Mouse (Mus musculus) spleen, postnatal 10 days (tissue): ENCODE results near the gene Uri1.
A peak's percentile ranks its signal among the peaks of the same experiment; 100 is the strongest.

Experiments
- DNase-seq, 2 experiments: peaks; one replicate each; pipeline ENCODE4 v3.0.0; 2021 to 2022; ENCODE audit warnings: low spot score in 2 of 2

Gene Uri1

GRCm38 (mm10) chr7:38015356-38015755, 8.0 kb downstream of the Uri1 start:
- DNase-seq = no peak

- DNase-seq = no peak
Measured at GRCm38 (mm10) chr7:38013946-38014345, 9.4 kb downstream of the Uri1 start.

DNA sequence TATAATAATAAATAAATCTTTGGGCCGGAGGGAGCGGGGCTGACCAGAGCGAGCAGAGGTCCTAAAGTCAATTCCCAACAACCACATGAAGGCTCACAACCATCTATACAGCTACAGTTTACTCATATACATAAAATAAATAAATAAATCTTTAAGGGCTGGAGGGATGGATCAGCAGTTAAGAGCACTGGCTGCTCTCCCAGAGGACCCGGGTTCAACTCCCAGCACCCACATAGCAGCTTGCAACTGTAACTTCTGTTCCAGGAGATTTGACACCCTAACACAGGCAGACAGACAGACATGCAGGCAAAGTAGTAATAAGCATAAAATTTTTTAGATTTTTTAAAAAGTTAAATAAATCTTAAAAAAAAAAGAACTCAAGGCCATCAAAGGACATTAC, 10.5 kb downstream of the Uri1 start:
- no peak for DNase-seq

GRCm38 (mm10) chr7:38008359-38008758, 15.0 kb downstream of the Uri1 start:
- DNase-seq = no peak

GRCm38 (mm10) chr7:38002451-38002850, 20.9 kb downstream of the Uri1 start:
- DNase-seq = no peak

DNA sequence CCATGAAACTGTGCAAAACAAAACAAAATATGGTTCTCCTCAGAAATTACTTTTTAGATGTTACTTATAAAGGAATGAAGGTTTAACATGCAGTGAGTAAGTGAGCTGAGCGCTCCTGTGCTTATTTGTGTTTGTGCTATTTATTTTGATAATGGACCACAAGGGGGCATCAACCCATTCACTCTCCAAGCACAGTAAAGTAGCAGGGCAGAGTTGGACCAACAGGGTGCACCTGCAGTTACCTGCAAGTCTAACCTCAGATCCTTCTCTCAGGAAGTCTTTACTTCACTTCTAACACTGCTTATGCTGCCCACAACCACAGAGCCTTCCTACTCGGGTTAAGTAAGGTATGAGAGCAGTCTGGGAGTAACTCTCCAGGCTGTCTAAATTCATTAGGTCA, 23.7 kb downstream of the Uri1 start:
- no peak for DNase-seq

- no peak for DNase-seq
Measured at GRCm38 (mm10) chr7:37992861-37993260, 30.5 kb downstream of the Uri1 start.

DNA sequence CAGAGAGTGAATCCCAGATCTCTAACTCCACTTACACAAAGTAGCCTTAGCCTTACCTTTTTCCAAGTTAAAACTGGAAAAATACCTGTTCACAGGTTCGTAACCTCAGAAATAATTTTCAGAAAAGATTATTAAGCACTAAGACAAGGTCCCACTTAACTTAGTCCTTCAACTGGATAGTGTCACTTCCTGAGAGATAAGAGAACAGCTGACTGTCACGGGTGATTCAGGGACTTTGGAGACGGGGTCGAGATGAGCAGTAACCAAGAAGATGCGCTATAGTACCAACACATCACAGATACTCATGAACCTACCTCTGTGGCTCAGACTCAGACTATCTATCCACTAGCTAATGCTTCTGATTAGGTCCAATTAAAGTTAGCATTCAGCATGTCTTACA, 38.5 kb downstream of the Uri1 start:
- DNase-seq = no peak

DNA sequence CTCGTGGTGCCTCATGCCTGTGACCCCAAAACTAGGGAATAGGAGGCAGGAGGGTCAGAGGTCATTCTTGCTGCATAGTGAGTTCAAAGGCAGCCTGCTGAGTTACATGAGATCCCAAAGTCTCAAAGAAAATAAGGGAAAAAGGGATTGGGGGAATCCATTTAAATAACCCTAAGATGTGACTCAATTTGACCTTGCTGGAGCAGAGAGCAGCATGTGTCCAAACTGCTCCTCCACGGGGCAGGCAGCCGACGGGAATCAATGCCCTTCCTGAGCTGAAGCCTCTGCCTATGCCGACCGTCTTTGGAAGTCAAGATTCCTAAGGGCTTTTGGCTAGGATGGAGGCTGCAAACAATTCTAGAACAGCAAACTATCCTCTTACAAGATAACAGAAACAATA, 39.9 kb downstream of the Uri1 start:
- DNase-seq = no peak

GRCm38 (mm10) chr7:37979729-37980128, 43.6 kb downstream of the Uri1 start:
- no peak for DNase-seq

DNA sequence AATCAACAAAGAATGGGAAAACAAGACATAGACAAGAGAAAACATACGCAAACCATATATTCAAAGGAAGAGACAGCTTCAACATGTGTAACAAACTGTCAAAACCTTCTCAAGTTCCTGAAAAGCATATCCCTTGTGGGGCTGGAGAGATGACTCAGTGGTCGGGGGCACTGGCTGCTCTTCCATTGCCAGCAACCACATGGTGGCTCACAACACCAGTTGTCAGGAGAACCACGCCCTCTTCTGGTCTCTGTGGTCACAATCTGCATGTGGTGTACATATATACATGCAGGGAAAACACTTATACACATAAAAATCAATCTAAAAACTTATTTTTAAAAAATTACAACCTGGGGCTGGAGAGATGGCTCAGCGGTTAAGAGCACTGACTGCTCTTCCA, 44.9 kb downstream of the Uri1 start:
- no peak for DNase-seq

DNA sequence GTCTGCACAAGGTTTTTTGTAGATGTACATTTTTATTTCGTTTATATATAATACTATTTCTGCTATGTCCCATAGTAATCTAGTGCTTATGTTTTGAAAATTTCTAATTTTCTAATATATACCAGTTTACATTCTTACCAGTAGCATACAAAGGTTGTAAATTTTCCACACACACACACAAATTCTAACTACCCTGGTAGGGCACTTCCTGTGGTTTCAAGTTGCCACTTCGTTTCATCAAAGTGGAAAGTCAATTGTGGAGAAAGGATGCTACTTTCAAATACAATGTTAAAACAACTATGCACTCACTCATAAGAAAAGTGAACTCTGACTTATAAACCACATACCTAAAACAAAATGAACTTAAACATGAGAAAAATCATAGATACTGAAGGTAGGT, 45.7 kb downstream of the Uri1 start:
- DNase-seq = no peak

GRCm38 (mm10) chr7:37972999-37973555, 50.3 kb downstream of the Uri1 start:
- DNase-seq = no peak

- no peak for DNase-seq
Measured at GRCm38 (mm10) chr7:37972571-37972970, 50.8 kb downstream of the Uri1 start.

GRCm38 (mm10) chr7:37962326-37962725, 61.0 kb downstream of the Uri1 start:
- no peak for DNase-seq

GRCm38 (mm10) chr7:37961247-37961646, 62.1 kb downstream of the Uri1 start:
- no peak for DNase-seq

DNA sequence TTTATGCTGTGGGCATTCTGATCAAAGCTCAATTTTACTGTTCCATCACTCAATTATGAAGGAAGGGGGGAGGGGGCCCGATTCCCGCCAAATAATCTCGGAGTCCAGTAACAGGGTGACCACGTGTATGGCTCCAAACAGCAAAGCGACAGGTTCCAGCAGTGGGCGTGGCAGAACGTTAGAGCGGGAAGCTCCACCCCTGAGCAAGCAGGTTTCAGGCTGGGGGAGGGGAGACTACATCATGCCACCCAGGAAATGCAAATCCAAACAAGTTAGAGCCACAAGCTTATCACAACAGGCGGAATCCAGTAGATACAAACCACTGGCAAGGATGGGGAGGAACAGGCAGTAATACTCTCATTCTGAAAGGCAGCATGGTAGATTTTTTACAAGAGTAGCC, 71.5 kb downstream of the Uri1 start:
- DNase-seq = no peak

- no peak for DNase-seq
Measured at GRCm38 (mm10) chr7:37936459-37936858, 86.9 kb downstream of the Uri1 start.

- no peak for DNase-seq
Measured at GRCm38 (mm10) chr7:37935786-37936185, 87.6 kb downstream of the Uri1 start.

DNA sequence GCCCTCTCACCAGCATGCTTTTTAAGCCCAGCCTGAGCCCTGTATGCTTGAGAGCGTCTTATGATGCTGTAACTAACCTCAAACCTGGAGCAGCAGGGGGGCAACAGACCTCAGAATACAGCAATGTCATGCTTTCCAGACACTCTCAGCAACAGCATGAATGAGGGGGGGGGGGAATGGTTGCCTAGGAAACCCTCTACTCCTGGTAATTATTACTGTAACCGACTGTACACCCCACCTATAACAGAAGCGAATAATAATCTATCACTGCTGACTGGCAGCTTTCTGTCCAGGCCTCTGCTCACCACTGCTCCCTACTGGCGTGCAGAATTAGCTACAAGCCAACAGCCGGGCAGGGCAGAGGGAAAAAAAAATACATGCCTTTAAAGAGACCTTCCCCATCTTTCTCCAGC, 88.6 kb downstream of the Uri1 start:
- DNase-seq = peak in 1 of 2 experiments; percentile 37

DNA sequence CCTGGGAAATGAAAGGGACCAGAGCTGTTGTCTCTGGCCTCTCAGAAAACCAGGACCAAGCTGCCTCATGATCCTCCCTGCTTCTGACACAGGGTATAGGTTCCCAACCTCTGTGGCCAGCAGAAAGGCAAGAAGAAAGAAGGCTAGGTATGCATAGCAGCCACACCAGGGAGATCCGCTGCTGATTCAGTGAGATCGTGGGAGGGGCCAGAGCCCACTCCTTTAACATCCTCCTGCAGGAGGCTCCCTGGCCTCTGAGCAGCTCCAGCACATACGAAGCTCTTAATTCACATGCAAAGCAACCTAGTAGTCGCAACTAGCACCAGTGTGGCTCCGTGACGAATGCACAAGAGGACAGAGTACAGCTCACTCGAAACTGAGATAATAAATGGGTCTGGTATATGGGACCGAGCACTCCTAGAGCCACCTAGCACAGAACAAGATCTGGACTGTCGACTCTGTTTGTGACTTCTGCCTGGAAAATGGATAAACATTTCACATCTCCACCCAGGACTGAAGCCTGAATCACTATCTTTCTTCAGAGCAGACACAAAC, 89.5 kb downstream of the Uri1 start:
- DNase-seq = no peak

- DNase-seq = no peak
Measured at GRCm38 (mm10) chr7:37931631-37932030, 91.7 kb downstream of the Uri1 start.

DNA sequence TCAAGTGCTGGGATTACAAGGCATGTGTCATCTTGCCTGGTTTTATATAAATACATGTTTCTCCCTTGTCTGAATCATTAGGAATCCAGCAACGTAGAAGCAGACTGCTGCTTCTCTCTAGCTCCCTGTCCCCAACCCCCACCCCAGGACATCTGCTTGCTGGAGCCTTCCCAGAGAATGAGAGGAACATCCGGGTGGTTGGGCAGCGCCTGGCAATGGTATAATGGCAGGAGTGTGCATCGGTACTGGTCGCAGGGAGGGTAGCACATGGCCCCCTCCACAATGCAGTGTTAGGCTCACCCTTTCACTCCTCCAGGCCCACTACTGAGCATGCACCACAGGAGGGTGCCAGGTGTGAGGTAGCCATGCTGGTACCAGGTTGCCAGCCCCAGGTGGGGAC, 93.6 kb downstream of the Uri1 start:
- no peak for DNase-seq

GRCm38 (mm10) chr7:37922999-37923398, 100.4 kb downstream of the Uri1 start:
- no peak for DNase-seq
